Mouse (Mus musculus): ENCODE measurements around the gene Rem2.

- TF ChIP-seq POLR2A (IDR thresholded peaks at IDR 0.05; ENCODE audit: borderline replicate concordance, control insufficient read depth, low read depth, low read length) (no peak), CTCF (IDR thresholded peaks at IDR 0.05; ENCODE audit: control insufficient read depth, insufficient read depth, low read length) (no peak)
Observed at GRCm38 (mm10) chr14:54492345-54493131, 16.6 kb downstream of the Rem2 start.
